Mouse (Mus musculus) spleen, adult 2 months (tissue): ENCODE results near the gene Tpm4.

Source experiments
- CTCF ChIP-seq: fragments of 200-500 bp; IDR thresholded peaks from 2 replicates; pipeline ENCODE4 v1.5.1; 2011; ENCODE audit warnings: mild to moderate bottlenecking, inconsistent platforms; ENCODE audit not compliant: insufficient read depth, insufficient read length, insufficient replicate concordance; ENCODE audit errors: extremely low read depth
- POLR2A ChIP-seq: fragments of 200-500 bp; IDR thresholded peaks from 2 replicates; pipeline ENCODE4 v1.6.1; 2011; ENCODE audit warnings: low read depth, low read length, inconsistent platforms

- TF ChIP-seq POLR2A, result no peak
- no peak for TF ChIP-seq CTCF
These were observed 11.8 kb downstream of the Tpm4 start for GRCm38 (mm10) chr8:72146556-72146955.
